15 mouse cellular contexts compared by ENCODE assay signal in the genomic region with DNA sequence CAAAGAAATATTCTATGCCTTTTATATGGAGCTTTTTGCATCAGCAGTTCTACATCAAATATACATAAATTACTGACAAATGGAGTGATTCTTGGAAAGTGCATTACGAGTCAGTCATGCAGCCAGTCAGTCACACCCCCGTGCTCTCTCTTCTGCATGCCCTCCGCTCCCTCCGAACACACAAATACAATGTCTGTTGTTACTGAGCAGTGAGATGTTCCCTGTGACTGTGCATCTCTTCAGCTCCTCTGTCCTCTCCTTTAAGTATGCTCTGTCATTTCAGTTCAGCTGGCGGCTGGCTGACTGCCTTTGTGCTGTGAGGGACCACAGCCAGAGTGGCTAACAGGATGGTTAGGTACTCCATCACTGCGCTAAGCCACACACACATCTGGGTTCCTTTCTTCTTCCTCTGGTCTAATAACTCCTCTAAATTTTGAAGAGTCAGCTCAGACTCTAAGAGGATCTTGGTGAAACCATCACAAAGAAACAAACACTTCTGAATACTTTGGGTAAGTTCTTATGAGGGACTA.
DNase-seq lines count a peak whose midpoint lies in the region; ATAC-seq and TF ChIP-seq lines count a peak whose summit lies in the region.
"Had no signal": no experiment of that assay in that cellular context is flagged by ENCODE, and none has a peak within 500 bp of the region (broad histone marks: within the 10 kb centered on the region; RNA-seq: fewer than 3 reads in every experiment).

No protein-coding gene starts in this region.

- H3K4me1 ChIP-seq in liver, embryonic 11.5 days (replicated peaks; ENCODE audit: control insufficient read depth, insufficient read depth, low read length): peaks cover 44% of the 10 kb centered on the region
- H3K4me1 ChIP-seq in midbrain, embryonic 15.5 days: peaks cover 8% of the 10 kb centered on the region

- H3K27me3 ChIP-seq in liver, embryonic 11.5 days (replicated peaks; ENCODE audit: control insufficient read depth, insufficient read depth, low read length): no peaks in the 10 kb centered on the region
- H3K27me3 ChIP-seq in midbrain, embryonic 15.5 days (replicated peaks): no peaks in the 10 kb centered on the region
- H3K27me3 ChIP-seq: stomach, embryonic 15.5 days had no signal

- peak overlapping the region; percentile 40 for H3K4me2 ChIP-seq in liver, embryonic 11.5 days
- H3K4me2 ChIP-seq in midbrain, embryonic 15.5 days: no peak overlapping the region
- H3K4me2 ChIP-seq: stomach, embryonic 15.5 days had no signal

- no peak for DNase-seq in layer of hippocampus, adult 2 months (ENCODE audit: low spot score in 2 of 2)
- DNase-seq in layer of hippocampus, adult 18-20 months (ENCODE audit: low spot score in 2 of 2): no peak
- DNase-seq in 3T3-L1 (ENCODE audit: low read depth, low spot score): peak; percentile 33
- no peak for DNase-seq in liver, embryonic 11.5 days (ENCODE audit: low spot score)
- no peak for DNase-seq in adrenal gland, postnatal 36 days
- no peak for DNase-seq in lung, postnatal 36 days
- DNase-seq: adrenal gland, adult 8-10 months; cerebellum, adult 2 months; heart, postnatal 10 days; kidney, adult 11 months; kidney, postnatal 14 days had no signal

- H3K4me3 ChIP-seq in layer of hippocampus, adult 2 months: no peak overlapping the region
- H3K4me3 ChIP-seq in liver, embryonic 11.5 days (ENCODE audit: low read depth, low read length): 0 out of 2 replicates have a peak overlapping the region, but pooled peaks have one; percentile 4
- H3K4me3 ChIP-seq in midbrain, embryonic 15.5 days: no peak overlapping the region
- H3K4me3 ChIP-seq: forebrain, embryonic 10.5 days; stomach, embryonic 15.5 days had no signal

- no peaks in the 10 kb centered on the region for H3K9me3 ChIP-seq in liver, embryonic 11.5 days (ENCODE audit: control insufficient read depth, low read length)
- no peaks in the 10 kb centered on the region for H3K9me3 ChIP-seq in midbrain, embryonic 15.5 days
- H3K9me3 ChIP-seq: forebrain, embryonic 10.5 days; stomach, embryonic 15.5 days had no signal

- H3K27ac ChIP-seq in layer of hippocampus, adult 2 months: 0 out of 2 replicates have a peak overlapping the region, but pooled peaks have one; percentile 12
- no peak overlapping the region for H3K27ac ChIP-seq in liver, embryonic 11.5 days (ENCODE audit: low read depth, low read length)
- no peak overlapping the region for H3K27ac ChIP-seq in midbrain, embryonic 15.5 days
- H3K27ac ChIP-seq: forebrain, embryonic 10.5 days; stomach, embryonic 15.5 days had no signal

- 71% methylated on average over 6 of the region's 6 CpGs for WGBS in liver, embryonic 11.5 days
- 55% methylated on average over 6 of the region's 6 CpGs for WGBS in midbrain, embryonic 15.5 days

- no peak overlapping the region for H3K9ac ChIP-seq in liver, embryonic 11.5 days (ENCODE audit: low read depth, low read length)
- no peak overlapping the region for H3K9ac ChIP-seq in midbrain, embryonic 15.5 days
- H3K9ac ChIP-seq: stomach, embryonic 15.5 days had no signal

- ATAC-seq in liver, embryonic 11.5 days (replicated peaks; ENCODE audit: low FRiP score): no peak
- ATAC-seq in midbrain, embryonic 15.5 days (replicated peaks): peak; percentile 48; the same call in 1 of the 2 replicates
- ATAC-seq: hindbrain, embryonic 16.5 days had no signal

- no peak for TF ChIP-seq CTCF in layer of hippocampus, adult 2 months (conservative IDR thresholded peaks at IDR 0.05)

- H3K36me3 ChIP-seq in liver, embryonic 11.5 days (ENCODE audit: control insufficient read depth, insufficient read depth, low read length): no peaks in the 10 kb centered on the region
- H3K36me3 ChIP-seq in midbrain, embryonic 15.5 days (replicated peaks): no peaks in the 10 kb centered on the region
- H3K36me3 ChIP-seq: forebrain, embryonic 10.5 days; stomach, embryonic 15.5 days had no signal
